Mouse (Mus musculus): ENCODE results near the gene Pfkfb4. TPM values are rescaled to one million over a fixed set of nuclear protein-coding genes. Genes with fewer than 3 reads are reported as not detected.

The Pfkfb4 gene
- total and polyA plus RNA-seq, 2 experiments from 2014 or later = 28.6 to 51.7 TPM

- Histone ChIP-seq H3K4me3 (ENCODE audit: low read depth, low read length) (no peak within 1 kb of the TSS), H3K36me3 (ENCODE audit: insufficient read depth, low read length) (peaks cover 23% of the 10 kb centered on the region), H3K9ac (replicated peaks; ENCODE audit: low read length, poor library complexity, severe bottlenecking) (no peak within 1 kb of the TSS), H3K4me2 (ENCODE audit: low read depth, low read length, poor library complexity, severe bottlenecking) (no peak within 1 kb of the TSS), H3K4me1 (ENCODE audit: insufficient read depth, low read length) (no peaks in the 10 kb centered on the region), H3K27me3 (ENCODE audit: insufficient read depth, low read length) (peaks cover 15% of the 10 kb centered on the region), H3K9me3 (ENCODE audit: low read length) (no peaks in the 10 kb centered on the region), H3K27ac (ENCODE audit: low read depth, low read length) (no peak within 1 kb of the TSS)
- 7% methylated on average over 15 of the region's 15 CpGs for WGBS
- DNase-seq (ENCODE audit: low spot score) (no peak), ATAC-seq (ENCODE audit: low FRiP score) (no peak)
- TF ChIP-seq CTCF (IDR thresholded peaks at IDR 0.05) = no peak
These were observed 38.4 kb upstream of the Pfkfb4 start, which contains the start of gene Col7a1 for GRCm38 (mm10) chr9:108953081-108953636. TSS of gene Col7a1 (plus strand) at chr9:108953586.

- H3K9ac ChIP-seq (replicated peaks; ENCODE audit: low read length, poor library complexity, severe bottlenecking) = no peak overlapping the region
- peaks cover 2% of the 10 kb centered on the region for H3K36me3 ChIP-seq (ENCODE audit: insufficient read depth, low read length)
- H3K4me2 ChIP-seq (ENCODE audit: low read depth, low read length, poor library complexity, severe bottlenecking) = no peak overlapping the region
- no peak for ATAC-seq (ENCODE audit: low FRiP score)
- H3K27me3 ChIP-seq (ENCODE audit: insufficient read depth, low read length) = peaks cover 15% of the 10 kb centered on the region
- 91% methylated on average over 11 of the region's 11 CpGs for WGBS
- H3K9me3 ChIP-seq (ENCODE audit: low read length) = no peaks in the 10 kb centered on the region
- TF ChIP-seq CTCF (IDR thresholded peaks at IDR 0.05) = no peak
- H3K27ac ChIP-seq (ENCODE audit: low read depth, low read length) = no peak overlapping the region
- DNase-seq (ENCODE audit: low spot score) = no peak
- H3K4me3 ChIP-seq (ENCODE audit: low read depth, low read length) = no peak overlapping the region
- no peaks in the 10 kb centered on the region for H3K4me1 ChIP-seq (ENCODE audit: insufficient read depth, low read length)
These were observed 36.3 kb upstream of the Pfkfb4 start for GRCm38 (mm10) chr9:108955241-108955640.

DNA sequence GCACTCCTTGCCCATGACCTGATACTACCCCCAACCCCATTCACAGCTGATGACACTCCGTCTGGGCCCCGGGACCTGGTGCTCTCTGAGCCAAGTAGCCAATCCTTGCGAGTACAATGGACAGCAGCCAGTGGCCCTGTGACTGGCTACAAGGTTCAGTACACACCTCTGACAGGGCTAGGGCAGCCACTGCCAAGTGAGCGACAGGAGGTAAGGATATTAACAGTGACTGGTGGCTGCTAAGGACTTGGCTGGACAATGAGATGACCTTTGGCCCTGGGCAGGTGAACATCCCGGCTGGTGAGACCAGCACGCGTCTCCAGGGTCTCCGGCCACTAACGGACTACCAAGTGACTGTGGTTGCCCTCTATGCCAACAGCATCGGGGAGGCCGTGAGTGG lies 35.7 kb upstream of the Pfkfb4 start:
- ATAC-seq (ENCODE audit: low FRiP score) = no peak
- WGBS = 90% methylated on average over 11 of the region's 11 CpGs
- no peak for DNase-seq (ENCODE audit: low spot score)
- no peak overlapping the region for H3K4me2 ChIP-seq (ENCODE audit: low read depth, low read length, poor library complexity, severe bottlenecking)
- H3K27me3 ChIP-seq (ENCODE audit: insufficient read depth, low read length) = peaks cover 15% of the 10 kb centered on the region
- no peaks in the 10 kb centered on the region for H3K9me3 ChIP-seq (ENCODE audit: low read length)
- no peak for TF ChIP-seq CTCF (IDR thresholded peaks at IDR 0.05)
- no peak overlapping the region for H3K4me3 ChIP-seq (ENCODE audit: low read depth, low read length)
- no peaks in the 10 kb centered on the region for H3K4me1 ChIP-seq (ENCODE audit: insufficient read depth, low read length)
- H3K36me3 ChIP-seq (ENCODE audit: insufficient read depth, low read length) = no peaks in the 10 kb centered on the region
- H3K27ac ChIP-seq (ENCODE audit: low read depth, low read length) = no peak overlapping the region
- no peak overlapping the region for H3K9ac ChIP-seq (replicated peaks; ENCODE audit: low read length, poor library complexity, severe bottlenecking)

- H3K36me3 ChIP-seq (ENCODE audit: insufficient read depth, low read length) = no peaks in the 10 kb centered on the region
These were observed 28.0 kb upstream of the Pfkfb4 start for GRCm38 (mm10) chr9:108963577-108963976.

DNA sequence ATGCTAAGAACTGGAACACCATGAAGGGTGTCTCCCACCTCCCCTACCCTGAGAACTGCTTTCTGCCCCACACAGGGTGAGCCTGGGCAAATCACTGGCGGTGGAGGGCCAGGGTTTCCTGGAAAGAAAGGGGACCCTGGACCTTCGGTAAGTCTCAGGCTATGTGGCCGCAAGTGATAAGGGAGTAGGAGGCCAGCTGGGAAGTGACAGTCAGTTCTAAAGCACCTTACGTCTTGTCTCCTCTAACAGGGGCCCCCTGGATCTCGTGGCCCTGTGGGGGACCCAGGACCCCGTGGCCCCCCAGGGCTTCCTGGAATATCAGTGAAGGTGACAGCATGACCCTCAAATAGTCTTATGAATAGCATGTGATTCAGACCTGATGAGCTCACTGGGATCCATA lies 27.2 kb upstream of the Pfkfb4 start:
- WGBS = 83% methylated on average over 6 of the region's 6 CpGs
- no peak overlapping the region for H3K4me2 ChIP-seq (ENCODE audit: low read depth, low read length, poor library complexity, severe bottlenecking)
- no peak overlapping the region for H3K4me3 ChIP-seq (ENCODE audit: low read depth, low read length)
- DNase-seq (ENCODE audit: low spot score) (no peak), ATAC-seq (ENCODE audit: low FRiP score) (no peak)
- no peaks in the 10 kb centered on the region for H3K36me3 ChIP-seq (ENCODE audit: insufficient read depth, low read length)
- H3K4me1 ChIP-seq (ENCODE audit: insufficient read depth, low read length) = no peaks in the 10 kb centered on the region
- no peak for TF ChIP-seq CTCF (IDR thresholded peaks at IDR 0.05)
- no peak overlapping the region for H3K9ac ChIP-seq (replicated peaks; ENCODE audit: low read length, poor library complexity, severe bottlenecking)
- no peak overlapping the region for H3K27ac ChIP-seq (ENCODE audit: low read depth, low read length)
- no peaks in the 10 kb centered on the region for H3K9me3 ChIP-seq (ENCODE audit: low read length)
- H3K27me3 ChIP-seq (ENCODE audit: insufficient read depth, low read length) = no peaks in the 10 kb centered on the region

More at GRCm38 (mm10) chr9:108963577-108963976, 28.0 kb upstream of the Pfkfb4 start:
- Histone ChIP-seq H3K27me3 (ENCODE audit: insufficient read depth, low read length) (no peaks in the 10 kb centered on the region), H3K27ac (ENCODE audit: low read depth, low read length) (no peak overlapping the region), H3K9me3 (ENCODE audit: low read length) (no peaks in the 10 kb centered on the region), H3K4me2 (ENCODE audit: low read depth, low read length, poor library complexity, severe bottlenecking) (no peak overlapping the region), H3K9ac (replicated peaks; ENCODE audit: low read length, poor library complexity, severe bottlenecking) (no peak overlapping the region), H3K4me1 (ENCODE audit: insufficient read depth, low read length) (no peaks in the 10 kb centered on the region), H3K4me3 (ENCODE audit: low read depth, low read length) (no peak overlapping the region)
- WGBS = 68% methylated on average over 3 of the region's 3 CpGs
- no peak for ATAC-seq (ENCODE audit: low FRiP score)
- no peak for DNase-seq (ENCODE audit: low spot score)
- TF ChIP-seq CTCF (IDR thresholded peaks at IDR 0.05) = no peak

GRCm38 (mm10) chr9:108970623-108971022 lies 21.0 kb upstream of the Pfkfb4 start:
- no peaks in the 10 kb centered on the region for H3K4me1 ChIP-seq (ENCODE audit: insufficient read depth, low read length)
- 86% methylated on average over 8 of the region's 8 CpGs for WGBS
- no peaks in the 10 kb centered on the region for H3K27me3 ChIP-seq (ENCODE audit: insufficient read depth, low read length)
- no peaks in the 10 kb centered on the region for H3K9me3 ChIP-seq (ENCODE audit: low read length)
- no peak for TF ChIP-seq CTCF (IDR thresholded peaks at IDR 0.05)
- no peak for DNase-seq (ENCODE audit: low spot score)
- H3K27ac ChIP-seq (ENCODE audit: low read depth, low read length) = no peak overlapping the region
- no peak overlapping the region for H3K9ac ChIP-seq (replicated peaks; ENCODE audit: low read length, poor library complexity, severe bottlenecking)
- no peak for ATAC-seq (ENCODE audit: low FRiP score)
- no peaks in the 10 kb centered on the region for H3K36me3 ChIP-seq (ENCODE audit: insufficient read depth, low read length)
- H3K4me2 ChIP-seq (ENCODE audit: low read depth, low read length, poor library complexity, severe bottlenecking) = no peak overlapping the region
- no peak overlapping the region for H3K4me3 ChIP-seq (ENCODE audit: low read depth, low read length)

Data from midbrain, postnatal 0 days (tissue).